Mouse (Mus musculus): Measurements from ENCODE around the gene Ighmbp2.

DNA sequence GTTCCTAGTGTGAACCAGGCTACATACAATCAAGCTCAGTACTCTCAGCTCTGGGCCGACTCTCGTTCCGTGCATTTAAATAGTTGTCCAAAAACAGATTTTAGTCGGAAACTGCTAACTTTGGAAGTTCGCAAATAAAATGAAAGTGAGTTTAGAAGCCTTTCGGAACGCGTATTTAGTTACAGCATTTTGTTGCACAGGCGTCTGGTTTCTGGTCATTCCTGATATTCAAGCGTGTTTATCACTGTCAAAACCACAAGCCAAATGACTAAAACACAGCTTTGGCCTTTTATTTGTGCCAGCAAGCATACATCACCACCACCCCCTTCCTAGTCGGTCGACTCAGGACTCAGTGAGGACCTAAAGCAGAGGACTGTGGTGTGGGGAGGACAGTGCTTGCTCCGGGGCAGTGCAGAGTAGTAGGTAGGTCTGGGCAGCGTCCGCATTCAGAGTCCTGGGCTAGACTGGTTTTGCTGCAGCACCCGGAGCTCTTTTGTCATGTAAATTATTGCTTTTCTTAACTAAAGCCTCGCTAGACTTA, 41.5 kb upstream of the Ighmbp2 start:
- TF ChIP-seq MAFK (IDR thresholded peaks at IDR 0.05; ENCODE audit: insufficient read depth, low read depth, low read length): no peak
- no peak for TF ChIP-seq ZNF384 (IDR thresholded peaks at IDR 0.05; ENCODE audit: low read depth, low read length)
- no peak for TF ChIP-seq ZC3H11A (IDR thresholded peaks at IDR 0.05; ENCODE audit: borderline replicate concordance, low read depth, low read length)
- no peak for TF ChIP-seq CHD2 (IDR thresholded peaks at IDR 0.05; ENCODE audit: low read depth, low read length)

Data from ES-E14 (cell line).